Mouse (Mus musculus): ENCODE data around the gene Iqcf1. TPM values are rescaled to one million over a fixed set of nuclear protein-coding genes. Genes with fewer than 3 reads are reported as not detected.
"Not testable (repeated sequence)": the region's sequence is repeated elsewhere in the genome, so short reads cannot be mapped to it uniquely, and the experiment has no call there.

The Iqcf1 gene
- polyA plus RNA-seq, 1 experiment from 2014 or later: not detected

- H3K4me3 ChIP-seq (replicated peaks; ENCODE audit: low read depth, low read length): no peak overlapping the region
- H3K27ac ChIP-seq (replicated peaks; ENCODE audit: low read depth, low read length): no peak overlapping the region
- H3K36me3 ChIP-seq (ENCODE audit: control insufficient read depth, insufficient read depth, low read length): peaks cover 60% of the 10 kb centered on the region
- no peak for DNase-seq
- H3K27me3 ChIP-seq (ENCODE audit: control insufficient read depth, insufficient read depth, low read length): no peaks in the 10 kb centered on the region
- 95% methylated on average over 10 of the region's 10 CpGs for whole genome bisulfite sequencing
- H3K9ac ChIP-seq (replicated peaks; ENCODE audit: low read length): no peak overlapping the region
- no peak overlapping the region for H3K4me2 ChIP-seq (ENCODE audit: low read length)
- H3K4me1 ChIP-seq (ENCODE audit: control insufficient read depth, insufficient read depth, low read length): peaks cover under 1% of the 10 kb centered on the region
- H3K9me3 ChIP-seq (ENCODE audit: control insufficient read depth, low read length): no peaks in the 10 kb centered on the region
- ATAC-seq (ENCODE audit: low FRiP score, low TSS enrichment): no peak
These were observed 16.6 kb upstream of the Iqcf1 start for GRCm38 (mm10) chr9:106483136-106483535.

GRCm38 (mm10) chr9:106483606-106484005, 16.2 kb upstream of the Iqcf1 start:
- DNase-seq: no peak
- Histone ChIP-seq H3K4me3 (replicated peaks; ENCODE audit: low read depth, low read length) (no peak overlapping the region), H3K9me3 (ENCODE audit: control insufficient read depth, low read length) (no peaks in the 10 kb centered on the region), H3K4me2 (ENCODE audit: low read length) (no peak overlapping the region), H3K9ac (replicated peaks; ENCODE audit: low read length) (no peak overlapping the region), H3K36me3 (ENCODE audit: control insufficient read depth, insufficient read depth, low read length) (peaks cover 60% of the 10 kb centered on the region), H3K27me3 (ENCODE audit: control insufficient read depth, insufficient read depth, low read length) (no peaks in the 10 kb centered on the region), H3K27ac (replicated peaks; ENCODE audit: low read depth, low read length) (no peak overlapping the region), H3K4me1 (ENCODE audit: control insufficient read depth, insufficient read depth, low read length) (no peaks in the 10 kb centered on the region)
- ATAC-seq (ENCODE audit: low FRiP score, low TSS enrichment): no peak
- WGBS: 93% methylated on average over 17 of the region's 17 CpGs

- Histone ChIP-seq H3K27ac (replicated peaks; ENCODE audit: low read depth, low read length) (no peak overlapping the region), H3K9ac (replicated peaks; ENCODE audit: low read length) (no peak overlapping the region), H3K4me1 (ENCODE audit: control insufficient read depth, insufficient read depth, low read length) (no peaks in the 10 kb centered on the region), H3K36me3 (ENCODE audit: control insufficient read depth, insufficient read depth, low read length) (peaks cover 60% of the 10 kb centered on the region), H3K27me3 (ENCODE audit: control insufficient read depth, insufficient read depth, low read length) (no peaks in the 10 kb centered on the region), H3K4me2 (ENCODE audit: low read length) (no peak overlapping the region), H3K4me3 (replicated peaks; ENCODE audit: low read depth, low read length) (no peak overlapping the region), H3K9me3 (ENCODE audit: control insufficient read depth, low read length) (no peaks in the 10 kb centered on the region)
- ATAC-seq (ENCODE audit: low FRiP score, low TSS enrichment) (no peak), DNase-seq (no peak)
- WGBS: 80% methylated on average over 10 of the region's 10 CpGs
These were observed 14.7 kb upstream of the Iqcf1 start for GRCm38 (mm10) chr9:106485076-106485475.

GRCm38 (mm10) chr9:106487602-106488001, 12.2 kb upstream of the Iqcf1 start:
- H3K4me2 ChIP-seq (ENCODE audit: low read length); DNase-seq; H3K27me3 ChIP-seq (ENCODE audit: control insufficient read depth, insufficient read depth, low read length); ATAC-seq (ENCODE audit: low FRiP score, low TSS enrichment); H3K9ac ChIP-seq (replicated peaks; ENCODE audit: low read length); H3K4me1 ChIP-seq (ENCODE audit: control insufficient read depth, insufficient read depth, low read length); H3K9me3 ChIP-seq (ENCODE audit: control insufficient read depth, low read length); H3K4me3 ChIP-seq (replicated peaks; ENCODE audit: low read depth, low read length); H3K27ac ChIP-seq (replicated peaks; ENCODE audit: low read depth, low read length): not testable (repeated sequence)
- H3K36me3 ChIP-seq (ENCODE audit: control insufficient read depth, insufficient read depth, low read length): peaks cover 40% of the 10 kb centered on the region
- 85% methylated on average over 6 of the region's 6 CpGs for WGBS

- H3K9ac ChIP-seq (replicated peaks; ENCODE audit: low read length): no peak overlapping the region
- WGBS: 87% methylated on average over 22 of the region's 22 CpGs
- H3K4me3 ChIP-seq (replicated peaks; ENCODE audit: low read depth, low read length): no peak overlapping the region
- H3K27me3 ChIP-seq (ENCODE audit: control insufficient read depth, insufficient read depth, low read length): no peaks in the 10 kb centered on the region
- H3K36me3 ChIP-seq (ENCODE audit: control insufficient read depth, insufficient read depth, low read length): no peaks in the 10 kb centered on the region
- DNase-seq (no peak), ATAC-seq (ENCODE audit: low FRiP score, low TSS enrichment) (no peak)
- H3K4me2 ChIP-seq (ENCODE audit: low read length): no peak overlapping the region
- no peaks in the 10 kb centered on the region for H3K9me3 ChIP-seq (ENCODE audit: control insufficient read depth, low read length)
- H3K4me1 ChIP-seq (ENCODE audit: control insufficient read depth, insufficient read depth, low read length): no peaks in the 10 kb centered on the region
- no peak overlapping the region for H3K27ac ChIP-seq (replicated peaks; ENCODE audit: low read depth, low read length)
These were observed 2.1 kb downstream of the Iqcf1 start for GRCm38 (mm10) chr9:106501846-106502245.

GRCm38 (mm10) chr9:106504246-106504645, 4.5 kb downstream of the Iqcf1 start:
- WGBS: 77% methylated on average over 6 of the region's 6 CpGs
- H3K27me3 ChIP-seq (ENCODE audit: control insufficient read depth, insufficient read depth, low read length): no peaks in the 10 kb centered on the region
- H3K36me3 ChIP-seq (ENCODE audit: control insufficient read depth, insufficient read depth, low read length): no peaks in the 10 kb centered on the region
- no peak overlapping the region for H3K27ac ChIP-seq (replicated peaks; ENCODE audit: low read depth, low read length)
- DNase-seq (no peak), ATAC-seq (ENCODE audit: low FRiP score, low TSS enrichment) (no peak)
- no peak overlapping the region for H3K4me3 ChIP-seq (replicated peaks; ENCODE audit: low read depth, low read length)
- H3K9me3 ChIP-seq (ENCODE audit: control insufficient read depth, low read length): no peaks in the 10 kb centered on the region
- H3K4me2 ChIP-seq (ENCODE audit: low read length): no peak overlapping the region
- no peaks in the 10 kb centered on the region for H3K4me1 ChIP-seq (ENCODE audit: control insufficient read depth, insufficient read depth, low read length)
- no peak overlapping the region for H3K9ac ChIP-seq (replicated peaks; ENCODE audit: low read length)

- Histone ChIP-seq H3K27me3 (ENCODE audit: control insufficient read depth, insufficient read depth, low read length) (no peaks in the 10 kb centered on the region), H3K9me3 (ENCODE audit: control insufficient read depth, low read length) (no peaks in the 10 kb centered on the region), H3K4me2 (ENCODE audit: low read length) (no peak overlapping the region), H3K4me1 (ENCODE audit: control insufficient read depth, insufficient read depth, low read length) (no peaks in the 10 kb centered on the region), H3K27ac (replicated peaks; ENCODE audit: low read depth, low read length) (no peak overlapping the region), H3K9ac (replicated peaks; ENCODE audit: low read length) (no peak overlapping the region), H3K36me3 (ENCODE audit: control insufficient read depth, insufficient read depth, low read length) (no peaks in the 10 kb centered on the region), H3K4me3 (replicated peaks; ENCODE audit: low read depth, low read length) (no peak overlapping the region)
- ATAC-seq (ENCODE audit: low FRiP score, low TSS enrichment) (no peak), DNase-seq (no peak)
- WGBS: 94% methylated on average over 10 of the region's 10 CpGs
These were observed 9.6 kb downstream of the Iqcf1 start for GRCm38 (mm10) chr9:106509356-106509755.

GRCm38 (mm10) chr9:106512729-106513450, 13.1 kb downstream of the Iqcf1 start:
- H3K9ac ChIP-seq (replicated peaks; ENCODE audit: low read length): no peak overlapping the region
- H3K4me3 ChIP-seq (replicated peaks; ENCODE audit: low read depth, low read length): no peak overlapping the region
- no peaks in the 10 kb centered on the region for H3K9me3 ChIP-seq (ENCODE audit: control insufficient read depth, low read length)
- ATAC-seq (ENCODE audit: low FRiP score, low TSS enrichment) (no peak), DNase-seq (peak; percentile 4)
- no peaks in the 10 kb centered on the region for H3K27me3 ChIP-seq (ENCODE audit: control insufficient read depth, insufficient read depth, low read length)
- 78% methylated on average over 13 of the region's 13 CpGs for WGBS
- no peak overlapping the region for H3K4me2 ChIP-seq (ENCODE audit: low read length)
- no peaks in the 10 kb centered on the region for H3K4me1 ChIP-seq (ENCODE audit: control insufficient read depth, insufficient read depth, low read length)
- H3K36me3 ChIP-seq (ENCODE audit: control insufficient read depth, insufficient read depth, low read length): no peaks in the 10 kb centered on the region
- H3K27ac ChIP-seq (replicated peaks; ENCODE audit: low read depth, low read length): no peak overlapping the region

GRCm38 (mm10) chr9:106513566-106513965, 13.8 kb downstream of the Iqcf1 start:
- H3K9me3 ChIP-seq (ENCODE audit: control insufficient read depth, low read length): no peaks in the 10 kb centered on the region
- no peaks in the 10 kb centered on the region for H3K4me1 ChIP-seq (ENCODE audit: control insufficient read depth, insufficient read depth, low read length)
- H3K4me3 ChIP-seq (replicated peaks; ENCODE audit: low read depth, low read length): no peak overlapping the region
- no peaks in the 10 kb centered on the region for H3K36me3 ChIP-seq (ENCODE audit: control insufficient read depth, insufficient read depth, low read length)
- ATAC-seq (ENCODE audit: low FRiP score, low TSS enrichment) (no peak), DNase-seq (no peak)
- H3K9ac ChIP-seq (replicated peaks; ENCODE audit: low read length): no peak overlapping the region
- H3K4me2 ChIP-seq (ENCODE audit: low read length): no peak overlapping the region
- no peak overlapping the region for H3K27ac ChIP-seq (replicated peaks; ENCODE audit: low read depth, low read length)
- WGBS: 75% methylated on average over 6 of the region's 6 CpGs
- H3K27me3 ChIP-seq (ENCODE audit: control insufficient read depth, insufficient read depth, low read length): no peaks in the 10 kb centered on the region
